Mouse (Mus musculus): Measurements from ENCODE around the gene Ifi207. TPM values are rescaled to one million over a fixed set of nuclear protein-coding genes. Genes with fewer than 3 reads are reported as not detected.

The Ifi207 gene
- total and polyA plus RNA-seq, 3 experiments, result not detected

DNA sequence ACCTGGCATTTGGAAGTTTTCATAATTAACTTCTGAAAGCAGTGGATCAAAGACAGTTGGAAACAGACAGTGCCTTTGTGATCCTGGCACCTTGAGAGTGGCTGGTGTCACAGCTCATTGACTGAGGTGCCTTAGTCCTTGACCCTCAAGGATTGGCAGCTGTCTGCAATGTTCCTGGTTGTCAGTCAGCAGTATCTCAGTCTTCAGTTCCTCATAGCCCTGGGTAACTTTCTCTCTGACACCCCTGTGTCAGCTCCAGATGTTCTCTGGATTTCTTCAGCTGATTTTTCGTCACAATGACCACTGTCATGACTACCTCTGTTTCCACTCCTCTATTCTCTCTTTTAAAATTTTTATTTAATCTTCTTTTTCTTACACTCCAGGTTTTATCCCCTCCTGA is 715 bp upstream of the Ifi207 start:
- H3K9me3 ChIP-seq (replicated peaks; ENCODE audit: insufficient read depth, low read length), result no peaks in the 10 kb centered on the region
- H3K4me3 ChIP-seq (ENCODE audit: control insufficient read depth in 1 of 2, insufficient read depth in 1 of 2, low read depth in 2 of 2, low read length in 2 of 2), result no peak overlapping the region
- DNase-seq (ENCODE audit: low read depth, low spot score), result no peak
- no peaks in the 10 kb centered on the region for H3K79me2 ChIP-seq (ENCODE audit: control insufficient read depth, insufficient read depth, low read length, poor library complexity)
- no peak overlapping the region for H3K9ac ChIP-seq (ENCODE audit: control insufficient read depth, low read depth, low read length, poor library complexity, severe bottlenecking)
- H3K36me3 ChIP-seq (ENCODE audit: control insufficient read depth in 1 of 2, insufficient read depth in 2 of 2, low read length in 2 of 2), result no peaks in the 10 kb centered on the region
- no peaks in the 10 kb centered on the region for H3K27me3 ChIP-seq (ENCODE audit: control insufficient read depth in 1 of 2, insufficient read depth in 2 of 2, low read length in 2 of 2)
- no peaks in the 10 kb centered on the region for H3K4me1 ChIP-seq (ENCODE audit: control insufficient read depth in 1 of 2, insufficient read depth in 2 of 2, low read length in 2 of 2)
- TF ChIP-seq POLR2AphosphoS2 (IDR thresholded peaks at IDR 0.05; ENCODE audit: low read length), result no peak
- TF ChIP-seq HCFC1 (IDR thresholded peaks at IDR 0.05; ENCODE audit: low read depth, low read length), result no peak
- no peak for TF ChIP-seq SMC3 (IDR thresholded peaks at IDR 0.05; ENCODE audit: low read depth, low read length)
- TF ChIP-seq GABPA (IDR thresholded peaks at IDR 0.05; ENCODE audit: low read depth, low read length), result no peak
- TF ChIP-seq KAT2A (conservative IDR thresholded peaks at IDR 0.05; ENCODE audit: low read depth, low read length), result no peak
- no peak for TF ChIP-seq POLR2AphosphoS5 (IDR thresholded peaks at IDR 0.05; ENCODE audit: borderline replicate concordance, low read depth, low read length)
- TF ChIP-seq MEF2A (IDR thresholded peaks at IDR 0.05; ENCODE audit: extremely low read depth, insufficient replicate concordance, low read depth, low read length, poor library complexity, severe bottlenecking), result no peak
- TF ChIP-seq RCOR1 (IDR thresholded peaks at IDR 0.05; ENCODE audit: low read depth, low read length), result no peak
- no peak for TF ChIP-seq CTCF (IDR thresholded peaks at IDR 0.05 in 2 of 3, conservative IDR thresholded peaks at IDR 0.05 in 1 of 3; ENCODE audit: control insufficient read depth in 1 of 3, insufficient read depth in 1 of 3, low read depth in 2 of 3, low read length in 3 of 3, poor library complexity in 1 of 3, severe bottlenecking in 1 of 3)
- no peak for TF ChIP-seq JUND (IDR thresholded peaks at IDR 0.05; ENCODE audit: low read depth, low read length)
- no peak for TF ChIP-seq ETS1 (IDR thresholded peaks at IDR 0.05; ENCODE audit: low read depth, low read length)
- no peak for TF ChIP-seq CHD1 (IDR thresholded peaks at IDR 0.05; ENCODE audit: low read depth, low read length)
- no peak for TF ChIP-seq SIN3A (IDR thresholded peaks at IDR 0.05; ENCODE audit: low read length)
- no peak for TF ChIP-seq TCF12 (IDR thresholded peaks at IDR 0.05; ENCODE audit: low read depth, low read length)
- TF ChIP-seq ZKSCAN1 (IDR thresholded peaks at IDR 0.05; ENCODE audit: low read depth, low read length), result no peak
- TF ChIP-seq NRF1 (IDR thresholded peaks at IDR 0.05; ENCODE audit: insufficient read depth, low read depth, low read length, poor library complexity, severe bottlenecking), result no peak
- TF ChIP-seq ZMIZ1 (IDR thresholded peaks at IDR 0.05; ENCODE audit: low read depth, low read length), result no peak
- no peak for TF ChIP-seq E2F4 (IDR thresholded peaks at IDR 0.05; ENCODE audit: borderline replicate concordance, low read depth, low read length)
- TF ChIP-seq TAL1 (IDR thresholded peaks at IDR 0.05; ENCODE audit: low read length), result no peak
- TF ChIP-seq MYB (IDR thresholded peaks at IDR 0.05; ENCODE audit: low read depth, low read length), result no peak
- H3K27ac ChIP-seq (ENCODE audit: control insufficient read depth, low read depth, low read length), result no peak overlapping the region

DNA sequence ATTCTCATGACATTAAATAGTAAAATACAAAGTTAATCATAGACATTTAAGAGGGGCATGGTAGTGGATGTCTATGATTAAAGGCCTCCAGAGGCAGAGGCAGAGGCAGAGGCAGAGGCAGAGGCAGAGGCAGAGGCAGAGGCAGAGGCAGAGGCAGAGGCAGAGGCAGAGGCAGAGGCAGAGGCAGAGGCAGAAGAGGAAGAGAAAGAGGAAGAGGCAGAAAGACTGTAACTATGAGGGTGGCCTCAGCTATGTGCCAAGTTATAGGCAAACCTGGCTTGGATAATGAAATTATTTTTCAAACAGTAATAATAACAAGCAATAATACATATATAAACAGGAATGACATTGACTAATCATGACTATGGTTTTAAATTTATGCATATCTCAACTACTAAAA is 1.0 kb downstream of the Ifi207 start:
- H3K27ac ChIP-seq (ENCODE audit: control insufficient read depth, low read depth, low read length), result no peak overlapping the region
- no peaks in the 10 kb centered on the region for H3K36me3 ChIP-seq (ENCODE audit: control insufficient read depth in 1 of 2, insufficient read depth in 2 of 2, low read length in 2 of 2)
- H3K27me3 ChIP-seq (ENCODE audit: control insufficient read depth in 1 of 2, insufficient read depth in 2 of 2, low read length in 2 of 2), result no peaks in the 10 kb centered on the region
- H3K79me2 ChIP-seq (ENCODE audit: control insufficient read depth, insufficient read depth, low read length, poor library complexity), result no peaks in the 10 kb centered on the region
- H3K9ac ChIP-seq (ENCODE audit: control insufficient read depth, low read depth, low read length, poor library complexity, severe bottlenecking), result no peak overlapping the region
- TF ChIP-seq UBTF (IDR thresholded peaks at IDR 0.05; ENCODE audit: borderline replicate concordance, insufficient read depth, low read depth, low read length), result no peak
- TF ChIP-seq KAT2A (conservative IDR thresholded peaks at IDR 0.05; ENCODE audit: low read depth, low read length), result no peak
- TF ChIP-seq POLR2A (IDR thresholded peaks at IDR 0.05; ENCODE audit: control insufficient read depth in 1 of 2, insufficient read depth in 1 of 2, low read depth in 1 of 2, low read length in 2 of 2, poor library complexity in 1 of 2), result no peak
- TF ChIP-seq CHD1 (IDR thresholded peaks at IDR 0.05; ENCODE audit: low read depth, low read length), result no peak
- TF ChIP-seq HCFC1 (IDR thresholded peaks at IDR 0.05; ENCODE audit: low read depth, low read length), result no peak
- no peak for TF ChIP-seq ELF1 (IDR thresholded peaks at IDR 0.05; ENCODE audit: low read depth, low read length)
- no peak for TF ChIP-seq E2F4 (IDR thresholded peaks at IDR 0.05; ENCODE audit: borderline replicate concordance, low read depth, low read length)
- TF ChIP-seq MYB (IDR thresholded peaks at IDR 0.05; ENCODE audit: low read depth, low read length), result no peak
- TF ChIP-seq SMC3 (IDR thresholded peaks at IDR 0.05; ENCODE audit: low read depth, low read length), result no peak
- no peak for TF ChIP-seq TAL1 (IDR thresholded peaks at IDR 0.05; ENCODE audit: low read length)
- no peak for TF ChIP-seq MXI1 (IDR thresholded peaks at IDR 0.05; ENCODE audit: low read depth, low read length)
- TF ChIP-seq POLR2AphosphoS5 (IDR thresholded peaks at IDR 0.05; ENCODE audit: borderline replicate concordance, low read depth, low read length), result no peak
- TF ChIP-seq TBP (IDR thresholded peaks at IDR 0.05; ENCODE audit: low read depth, low read length), result no peak
- no peak for TF ChIP-seq CHD2 (IDR thresholded peaks at IDR 0.05; ENCODE audit: low read length)
- no peak for TF ChIP-seq POLR2AphosphoS2 (IDR thresholded peaks at IDR 0.05; ENCODE audit: low read length)
- no peak for TF ChIP-seq RAD21 (IDR thresholded peaks at IDR 0.05; ENCODE audit: low read depth, low read length)
- TF ChIP-seq CTCF (IDR thresholded peaks at IDR 0.05 in 2 of 3, conservative IDR thresholded peaks at IDR 0.05 in 1 of 3; ENCODE audit: control insufficient read depth in 1 of 3, insufficient read depth in 1 of 3, low read depth in 2 of 3, low read length in 3 of 3, poor library complexity in 1 of 3, severe bottlenecking in 1 of 3), result no peak
- no peak for TF ChIP-seq USF2 (IDR thresholded peaks at IDR 0.05; ENCODE audit: borderline replicate concordance in 1 of 2, insufficient read depth in 1 of 2, low read depth in 1 of 2, low read length in 2 of 2)
- TF ChIP-seq MAFK (IDR thresholded peaks at IDR 0.05; ENCODE audit: borderline replicate concordance, low read depth, low read length), result no peak
- TF ChIP-seq ZC3H11A (IDR thresholded peaks at IDR 0.05; ENCODE audit: low read depth, low read length), result no peak
- H3K4me1 ChIP-seq (ENCODE audit: control insufficient read depth in 1 of 2, insufficient read depth in 2 of 2, low read length in 2 of 2), result no peaks in the 10 kb centered on the region
- no peak for DNase-seq (ENCODE audit: low read depth, low spot score)
- no peaks in the 10 kb centered on the region for H3K9me3 ChIP-seq (replicated peaks; ENCODE audit: insufficient read depth, low read length)
- no peak overlapping the region for H3K4me3 ChIP-seq (ENCODE audit: control insufficient read depth in 1 of 2, insufficient read depth in 1 of 2, low read depth in 2 of 2, low read length in 2 of 2)
